Mouse (Mus musculus) cerebellum, postnatal 36 days (tissue): ENCODE results near the gene Hcar2.

Experiments used
- DNase-seq, 2 experiments: peaks; one replicate each; pipeline ENCODE4 v3.0.0; 2021 to 2022; ENCODE audit warnings: mixed read lengths in 2 of 2

Gene Hcar2

GRCm38 (mm10) chr5:123858798-123859197 is 6.5 kb downstream of the Hcar2 start:
- DNase-seq = no peak

- no peak for DNase-seq
These were observed 10.8 kb downstream of the Hcar2 start for GRCm38 (mm10) chr5:123854511-123854910.

GRCm38 (mm10) chr5:123853877-123854504 is 11.3 kb downstream of the Hcar2 start:
- DNase-seq = no peak

- DNase-seq = no peak
These were observed 13.9 kb downstream of the Hcar2 start for GRCm38 (mm10) chr5:123851398-123851797.

GRCm38 (mm10) chr5:123844316-123844715 is 21.0 kb downstream of the Hcar2 start:
- DNase-seq = no peak

- DNase-seq = no peak
These were observed 21.5 kb downstream of the Hcar2 start for GRCm38 (mm10) chr5:123843816-123844215.

- DNase-seq = no peak
These were observed 22.4 kb downstream of the Hcar2 start for GRCm38 (mm10) chr5:123842935-123843282.

- DNase-seq = no peak
These were observed 22.9 kb downstream of the Hcar2 start for GRCm38 (mm10) chr5:123842221-123842934.

- DNase-seq = no peak
These were observed 27.9 kb downstream of the Hcar2 start for GRCm38 (mm10) chr5:123837371-123837770.

GRCm38 (mm10) chr5:123834836-123835235 is 30.5 kb downstream of the Hcar2 start:
- DNase-seq = no peak

GRCm38 (mm10) chr5:123832309-123832708 is 33.0 kb downstream of the Hcar2 start:
- no peak for DNase-seq

GRCm38 (mm10) chr5:123827659-123828091 is 37.6 kb downstream of the Hcar2 start:
- no peak for DNase-seq

GRCm38 (mm10) chr5:123822706-123823105 is 42.6 kb downstream of the Hcar2 start:
- no peak for DNase-seq

GRCm38 (mm10) chr5:123821264-123821571 is 44.1 kb downstream of the Hcar2 start:
- no peak for DNase-seq

GRCm38 (mm10) chr5:123820501-123821263 is 44.6 kb downstream of the Hcar2 start:
- no peak for DNase-seq

GRCm38 (mm10) chr5:123818941-123819577 is 46.2 kb downstream of the Hcar2 start:
- DNase-seq = no peak

GRCm38 (mm10) chr5:123816891-123817290 is 48.4 kb downstream of the Hcar2 start:
- DNase-seq = no peak
